Mouse (Mus musculus) G1E-ER4 (cell line): Measurements from ENCODE around the gene Rps11. TPM values are rescaled to one million over a fixed set of nuclear protein-coding genes. Genes with fewer than 3 reads are reported as not detected.

Experiments
- GATA1 ChIP-seq: IDR thresholded peaks from one replicate; pipeline ENCODE4 v1.8.0; 2012; ENCODE audit warnings: low read length, inconsistent platforms
- polyA plus RNA-seq: library from polyadenylated mRNA; stranded (reverse); fragments of >175 nt; gene quantifications from 2 replicates; pipeline ENCODE4 v1.2.3, GENCODE M21; 2012

Rps11 gene
- polyA plus RNA-seq, 1 experiment, result 236 TPM

GRCm38 (mm10) chr7:45139904-45140723 is 15.9 kb upstream of the Rps11 start:
- no peak for TF ChIP-seq GATA1

GRCm38 (mm10) chr7:45138403-45138802 is 14.2 kb upstream of the Rps11 start:
- TF ChIP-seq GATA1, result no peak

DNA sequence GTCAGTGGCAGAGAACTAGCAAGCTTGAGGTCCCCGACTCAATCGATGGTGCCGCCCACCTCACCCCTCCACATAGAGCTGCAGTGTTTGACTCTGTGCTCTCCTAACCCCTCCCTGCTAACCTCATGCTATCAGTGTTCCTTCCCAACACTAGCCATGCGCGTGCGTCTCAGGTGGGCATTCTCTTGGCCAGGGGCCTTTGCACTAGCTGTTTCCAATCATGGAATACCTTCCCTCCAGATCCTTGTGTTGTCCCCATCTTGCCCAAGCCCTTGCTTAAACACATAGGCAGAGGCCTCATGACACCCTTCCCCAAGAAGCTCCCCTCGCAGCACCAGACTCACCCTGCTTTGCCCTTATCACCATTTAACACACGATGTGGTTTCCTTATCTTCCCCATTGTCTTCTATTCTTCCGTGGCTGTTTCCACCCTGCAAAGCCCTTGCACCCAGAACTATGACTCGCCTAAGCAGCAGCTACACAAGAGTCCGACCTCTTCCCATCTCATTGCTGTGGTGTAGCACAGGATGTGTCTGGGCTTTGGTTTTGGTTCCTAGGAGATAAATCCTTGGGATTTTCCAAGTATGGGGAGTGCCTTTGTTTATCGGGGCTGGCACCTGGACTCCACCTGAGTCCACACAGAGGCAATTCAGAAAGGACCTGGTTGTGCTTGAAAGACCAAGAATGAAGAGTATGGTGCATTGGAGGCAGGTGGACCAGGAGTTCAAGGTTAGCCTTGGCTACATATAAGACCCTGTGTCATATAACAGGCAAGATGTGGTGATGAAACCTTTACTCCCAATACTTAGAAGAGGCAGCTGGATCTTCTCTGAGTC is 13.2 kb upstream of the Rps11 start:
- TF ChIP-seq GATA1, result peak; percentile 97

- TF ChIP-seq GATA1, result no peak
These were observed 11.8 kb upstream of the Rps11 start, which contains the start of the genes Gm45713 and Flt3l for GRCm38 (mm10) chr7:45135993-45136567. TSS of gene Gm45713 (minus strand) at chr7:45136231. TSS of gene Flt3l (minus strand) at chr7:45136432.

DNA sequence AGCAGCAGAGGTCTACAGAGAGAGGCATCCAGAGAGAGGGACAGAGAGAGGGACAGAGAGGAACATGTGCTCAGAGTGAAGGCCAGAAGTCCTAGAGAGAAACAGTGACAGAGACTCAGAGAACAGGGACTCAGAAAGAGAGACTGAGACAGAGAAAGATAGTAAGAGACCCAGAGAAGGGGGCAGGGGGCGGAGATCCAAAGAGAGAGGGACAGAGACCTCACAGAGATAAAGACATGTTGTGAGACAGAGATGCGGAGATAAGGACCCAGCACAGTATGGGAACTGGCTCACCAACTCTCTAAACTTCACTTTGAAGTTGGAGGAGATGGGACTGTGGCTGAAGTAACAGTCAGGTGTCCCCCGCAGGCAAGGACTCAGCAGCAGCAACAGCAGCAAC is 11.1 kb upstream of the Rps11 start:
- TF ChIP-seq GATA1, result peak; percentile 81

DNA sequence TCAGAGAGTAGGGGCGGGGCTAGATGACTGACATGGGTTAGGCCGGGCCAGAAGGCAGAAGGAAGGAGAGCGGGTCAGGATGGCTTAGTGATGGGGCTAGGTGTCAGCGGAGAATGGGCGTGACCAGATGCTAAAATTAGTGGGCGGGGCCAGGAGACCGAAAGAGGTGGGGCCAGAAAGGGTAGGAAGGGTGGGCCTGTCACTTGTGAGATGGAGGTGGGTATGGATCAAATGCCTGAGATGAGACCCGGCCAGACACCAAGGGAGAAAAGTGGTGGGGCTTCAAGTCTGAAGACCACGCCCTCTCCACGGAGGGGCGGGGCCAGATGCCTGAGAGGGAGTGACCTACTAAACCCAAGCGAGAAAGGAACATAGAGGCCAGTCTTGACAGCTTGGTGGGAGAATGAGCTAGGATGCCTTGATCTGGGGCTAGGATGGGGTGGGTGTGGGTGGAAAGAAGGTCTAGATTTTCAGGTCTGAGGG is 10.3 kb upstream of the Rps11 start:
- no peak for TF ChIP-seq GATA1

- TF ChIP-seq GATA1, result no peak
These were observed 9.4 kb upstream of the Rps11 start for GRCm38 (mm10) chr7:45133446-45134159.

DNA sequence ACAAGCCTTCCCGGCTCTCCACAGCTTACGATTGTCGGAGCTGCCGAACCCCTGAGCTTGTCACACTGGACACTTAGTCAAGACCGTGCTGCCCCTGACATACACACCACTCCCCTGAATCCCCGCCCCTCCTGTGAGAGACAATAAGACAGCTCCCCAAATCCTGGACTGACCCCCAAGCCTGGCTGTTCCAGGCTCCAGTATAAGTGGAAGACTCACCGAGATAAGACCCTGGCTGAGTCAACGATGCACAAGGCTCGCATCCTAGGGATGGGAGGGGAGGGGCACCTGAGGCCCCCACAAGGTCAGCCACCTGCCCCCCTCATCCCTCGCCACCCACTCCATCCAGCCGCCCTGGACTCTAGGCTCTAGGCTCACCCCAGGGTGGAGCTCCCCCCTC is 7.6 kb upstream of the Rps11 start:
- no peak for TF ChIP-seq GATA1

DNA sequence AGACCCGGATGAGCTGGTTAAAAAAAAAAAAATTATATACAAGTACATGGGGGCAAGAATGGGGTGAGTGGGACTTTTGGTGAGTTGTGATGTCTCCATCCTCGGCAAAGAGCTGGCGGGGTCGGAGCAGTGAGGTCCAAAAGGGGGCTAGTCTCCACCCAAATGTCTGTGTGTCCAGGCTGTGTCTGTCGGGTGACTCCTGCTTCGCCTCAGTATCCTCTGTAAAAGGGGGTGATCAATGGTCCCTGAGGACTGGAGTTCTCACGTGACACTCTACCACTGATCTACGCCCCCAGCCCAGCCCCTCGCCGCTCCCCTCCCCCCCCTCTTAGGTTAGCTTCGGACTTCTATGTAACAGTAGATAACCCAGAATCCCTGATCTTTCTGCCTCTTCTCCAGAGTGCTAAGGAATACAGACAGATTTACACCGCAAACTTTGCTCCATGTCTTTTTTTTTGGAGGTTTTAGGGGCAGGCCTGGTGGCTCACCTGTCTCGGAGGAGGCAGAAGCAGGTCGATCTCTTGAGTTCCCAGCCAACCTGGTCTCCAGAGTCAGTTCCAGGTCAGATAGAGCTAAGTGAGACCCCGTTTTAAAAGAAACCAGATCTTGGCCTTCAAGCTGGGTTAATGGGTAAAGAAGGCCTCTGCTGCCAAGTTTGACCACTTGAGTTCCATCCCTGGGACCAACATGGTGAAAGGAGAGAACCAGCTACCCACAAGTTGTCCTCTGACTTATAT is 5.7 kb upstream of the Rps11 start:
- TF ChIP-seq GATA1, result no peak

GRCm38 (mm10) chr7:45129318-45129717 is 5.1 kb upstream of the Rps11 start:
- TF ChIP-seq GATA1, result no peak

DNA sequence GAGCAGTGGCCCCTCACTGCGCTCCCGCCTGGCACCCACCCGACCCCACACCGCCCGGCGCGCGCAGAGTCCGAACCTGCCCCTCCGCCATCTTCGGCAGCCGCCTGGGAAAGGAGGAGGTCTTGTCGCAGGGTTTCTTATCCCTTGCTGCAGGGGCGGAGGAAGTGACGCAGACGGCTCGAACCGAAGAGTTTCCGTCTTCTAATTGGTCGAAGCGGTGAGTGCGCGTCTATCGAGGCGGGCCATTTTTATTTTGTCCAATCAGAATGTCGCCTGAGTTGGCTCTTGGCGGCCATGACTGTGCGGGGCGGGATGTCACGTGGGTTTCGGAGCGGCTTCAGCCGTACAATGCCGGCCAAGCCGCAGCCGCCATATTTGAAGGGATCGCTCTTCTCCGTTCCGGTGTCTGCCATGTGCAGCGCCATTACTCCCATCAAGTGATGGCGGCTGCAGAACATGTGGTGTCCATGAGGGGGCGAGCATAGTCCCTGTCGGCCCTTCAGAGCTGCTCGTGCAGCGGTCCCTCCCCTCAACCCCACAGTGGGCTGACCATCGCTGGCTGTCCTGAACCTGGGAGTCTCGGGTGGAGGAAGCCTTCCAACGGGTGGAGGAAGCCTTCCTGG is 4.5 kb upstream of the Rps11 start, which contains the start of gene Rpl13a:
Gene Rpl13a (minus strand): TSS at position 138 of the 623 bp plus-strand sequence.
- TF ChIP-seq GATA1, result no peak

DNA sequence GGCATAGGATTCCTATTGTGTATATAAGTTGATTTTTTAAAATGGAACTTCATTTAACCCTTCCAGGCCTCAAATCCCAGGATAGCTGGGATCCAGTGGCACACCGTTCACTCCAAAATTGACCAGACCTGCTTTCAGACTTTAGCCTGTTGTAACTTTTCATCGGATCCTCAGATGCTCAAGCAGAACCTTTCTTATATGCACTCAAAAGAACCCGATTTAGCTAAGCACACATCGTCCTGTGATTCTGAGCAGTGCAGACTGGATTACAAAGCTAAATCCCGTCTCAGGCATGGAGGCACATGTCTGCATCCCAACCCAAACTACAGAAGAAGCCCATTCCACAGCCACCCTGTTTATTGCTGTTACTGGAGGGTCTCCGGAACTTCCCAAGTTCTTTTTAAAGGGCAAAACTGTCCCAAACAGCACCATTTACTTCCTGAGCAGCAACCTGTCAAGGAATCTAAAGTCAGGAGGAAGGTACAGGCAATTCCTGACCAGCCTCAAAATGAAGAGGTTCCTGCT is 3.5 kb upstream of the Rps11 start:
- no peak for TF ChIP-seq GATA1

DNA sequence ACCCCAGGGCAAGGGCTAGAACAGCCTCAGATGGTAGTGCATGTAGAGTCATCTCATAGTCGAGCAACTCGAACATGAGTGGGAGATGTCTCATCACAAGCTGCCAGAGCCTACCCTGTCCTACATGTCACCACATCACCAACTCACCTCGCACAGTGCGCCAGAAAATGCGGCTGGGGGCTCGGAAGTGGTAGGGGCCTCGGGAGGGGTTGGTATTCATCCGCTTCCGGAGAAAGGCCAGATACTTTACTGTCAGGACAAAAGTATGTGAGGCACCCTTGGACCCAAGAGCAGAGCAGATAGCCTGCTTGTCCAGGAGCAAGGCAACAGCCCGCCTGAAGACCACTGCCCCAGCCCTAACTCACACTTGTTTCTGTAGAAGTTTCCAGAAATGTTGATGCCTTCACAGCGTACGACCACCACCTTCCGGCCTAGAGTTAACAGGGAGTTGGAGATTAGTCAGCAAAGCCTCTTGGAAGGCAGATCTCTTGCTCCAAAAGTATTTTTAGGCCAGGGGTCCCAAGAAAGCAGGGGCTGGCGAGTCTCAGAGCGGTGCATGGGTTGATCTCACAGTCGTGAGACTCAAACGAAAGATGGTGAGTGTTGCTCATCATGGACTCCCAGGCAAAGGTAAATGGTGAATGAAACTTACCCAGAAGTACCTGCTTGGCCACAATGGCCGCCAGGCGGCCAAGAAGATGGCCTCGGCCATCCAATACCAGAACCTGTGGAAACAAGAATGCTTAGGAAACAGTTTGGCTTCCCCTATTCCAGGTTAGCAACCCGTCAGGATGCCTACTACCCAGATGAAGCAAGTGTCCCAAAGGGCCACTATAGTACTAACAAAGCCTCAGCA is 2.8 kb upstream of the Rps11 start:
- no peak for TF ChIP-seq GATA1
